Mouse (Mus musculus) frontal cortex, adult 2 months (tissue): ENCODE results near the gene Gm20878. TPM values are rescaled to one million over a fixed set of nuclear protein-coding genes. Genes with fewer than 3 reads are reported as not detected.
"Not testable (repeated sequence)": the region's sequence is repeated elsewhere in the genome, so short reads cannot be mapped to it uniquely, and the experiment has no call there.

Experiments used
- DNase-seq, 2 experiments: peaks; one replicate each; pipeline ENCODE4 v3.0.0; 2022; ENCODE audit warnings: low spot score in 1 of 2; ENCODE audit errors: extremely low spot score in 1 of 2
- polyA plus RNA-seq: library from polyadenylated mRNA; depleted of rRNA; stranded (reverse); fragments of >200 nt; gene quantifications from 2 replicates; pipeline ENCODE4 v1.2.3, GENCODE M21; 2012; rRNA removed

Gene Gm20878
- 27.5 and 37.8 TPM in 2 replicates for polyA plus RNA-seq

GRCm38 (mm10) chr4:41941272-41941671 lies at the start of gene Gm20878:
TSS of gene Gm20878 (plus strand) at chr4:41941572.
- DNase-seq = not testable (repeated sequence)

GRCm38 (mm10) chr4:41903310-41903709 lies 38.1 kb upstream of the Gm20878 start, which contains the start of gene Gm21541:
TSS of gene Gm21541 (plus strand) at chr4:41903610.
- not testable (repeated sequence) for DNase-seq

- not testable (repeated sequence) for DNase-seq
Measured at GRCm38 (mm10) chr4:41965758-41966157, 24.4 kb downstream of the Gm20878 start, which contains the start of gene Fam205a4. TSS of gene Fam205a4 (plus strand) at chr4:41966058.

Other genes starting within 250 kb of the Gm20878 start
- 79.4 and 92.6 TPM in 2 replicates for gene Cntfr, start 244.5 kb upstream of the Gm20878 start, polyA plus RNA-seq
- 37.0 and 38.1 TPM in 2 replicates for gene Il11ra1, start 241.6 kb upstream of the Gm20878 start, polyA plus RNA-seq
- 30.7 and 32.5 TPM in 2 replicates for gene Rpp25l, start 228.0 kb upstream of the Gm20878 start, polyA plus RNA-seq
- 189 and 190 TPM in 2 replicates for gene Dctn3, start 218.4 kb upstream of the Gm20878 start, polyA plus RNA-seq
- 0.12 and 0.17 TPM in 2 replicates for gene Arid3c, start 210.4 kb upstream of the Gm20878 start, polyA plus RNA-seq
- 196 and 224 TPM in 2 replicates for gene Galt, start 186.3 kb upstream of the Gm20878 start, polyA plus RNA-seq
- 60.9 TPM in 2 replicates for gene Sigmar1, start 185.4 kb upstream of the Gm20878 start, polyA plus RNA-seq
- gene Ccl27a, start 167.3 kb upstream of the Gm20878 start, polyA plus RNA-seq = 373 and 441 TPM in 2 replicates
- not detected in 2 replicates for gene Gm21541, start 38.0 kb upstream of the Gm20878 start, polyA plus RNA-seq
- 1.9 and 2.3 TPM in 2 replicates for gene Fam205a4, start 24.5 kb downstream of the Gm20878 start, polyA plus RNA-seq
- 1.8 and 2.5 TPM in 2 replicates for gene Gm21093, start 93.2 kb downstream of the Gm20878 start, polyA plus RNA-seq
- not detected in 2 replicates for gene Gm3893, start 149.6 kb downstream of the Gm20878 start, polyA plus RNA-seq
- 0.63 and 0.80 TPM in 2 replicates for gene Gm13304, start 173.2 kb downstream of the Gm20878 start, polyA plus RNA-seq
- gene Gm13306, start 211.9 kb downstream of the Gm20878 start, polyA plus RNA-seq = 4.6 and 7.3 TPM in 2 replicates
- 0.32 and 0.53 TPM in 2 replicates for gene Gm13305, start 227.0 kb downstream of the Gm20878 start, polyA plus RNA-seq